Mouse (Mus musculus): Measurements from ENCODE around the gene Cdhr1. TPM values are rescaled to one million over a fixed set of nuclear protein-coding genes. Genes with fewer than 3 reads are reported as not detected.

The Cdhr1 gene
- polyA plus RNA-seq (2014; fragmentation: Illumina TruSeq; extraction: RNeasy Lipid Tissue Mini Kit (QIAGEN cat#74804); ENCODE audit: low read depth, low replicate concordance) = 5.2 TPM

GRCm38 (mm10) chr14:37097956-37098530 lies at the start of gene Cdhr1:
TSS of gene Cdhr1 (minus strand) at chr14:37098347.

GRCm38 (mm10) chr14:37135127-37135593 lies 37.0 kb upstream of the Cdhr1 start, which contains the start of gene Ghitm:
TSS of gene Ghitm (minus strand) at chr14:37135272.

GRCm38 (mm10) chr14:37113922-37114321 lies 15.8 kb upstream of the Cdhr1 start, which contains the start of gene 2610528A11Rik:
TSS of gene 2610528A11Rik (minus strand) at chr14:37114022.

GRCm38 (mm10) chr14:37067629-37068028 lies 30.5 kb downstream of the Cdhr1 start, which contains the start of gene Lrit2:
TSS of gene Lrit2 (plus strand) at chr14:37067929.

GRCm38 (mm10) chr14:37048914-37049410 lies 49.2 kb downstream of the Cdhr1 start, which contains the start of gene Rgr:
TSS of gene Rgr (minus strand) at chr14:37048964.

Other genes starting within 250 kb of the Cdhr1 start
- gene Ccser2, start 129.6 kb downstream of the Cdhr1 start, polyA plus RNA-seq (2014; fragmentation: Illumina TruSeq; extraction: RNeasy Lipid Tissue Mini Kit (QIAGEN cat#74804); ENCODE audit: low read depth, low replicate concordance) = 57.8 TPM
- not detected for gene Rgr, start 49.4 kb downstream of the Cdhr1 start, polyA plus RNA-seq (2014; fragmentation: Illumina TruSeq; extraction: RNeasy Lipid Tissue Mini Kit (QIAGEN cat#74804); ENCODE audit: low read depth, low replicate concordance)
- gene Lrit1, start 43.5 kb downstream of the Cdhr1 start, polyA plus RNA-seq (2014; fragmentation: Illumina TruSeq; extraction: RNeasy Lipid Tissue Mini Kit (QIAGEN cat#74804); ENCODE audit: low read depth, low replicate concordance) = not detected
- gene Lrit2, start 30.4 kb downstream of the Cdhr1 start, polyA plus RNA-seq (2014; fragmentation: Illumina TruSeq; extraction: RNeasy Lipid Tissue Mini Kit (QIAGEN cat#74804); ENCODE audit: low read depth, low replicate concordance) = not detected
- gene 2610528A11Rik, start 15.7 kb upstream of the Cdhr1 start, polyA plus RNA-seq (2014; fragmentation: Illumina TruSeq; extraction: RNeasy Lipid Tissue Mini Kit (QIAGEN cat#74804); ENCODE audit: low read depth, low replicate concordance) = 174 TPM
- 504 TPM for gene Ghitm, start 36.9 kb upstream of the Cdhr1 start, polyA plus RNA-seq (2014; fragmentation: Illumina TruSeq; extraction: RNeasy Lipid Tissue Mini Kit (QIAGEN cat#74804); ENCODE audit: low read depth, low replicate concordance)

Data from sigmoid colon, adult 10 weeks (tissue).